Mouse (Mus musculus) right cerebral cortex, postnatal 10 days (tissue): ENCODE measurements at regions not wholly inside any gene's neighbourhood (a gene's known extent, or its start where the extent isn't known, plus 50 kb on each side); places are given as distances from the start of the nearest gene placed in this dataset.
A peak's percentile ranks its signal among the peaks of the same experiment; 100 is the strongest.

Experiments
- DNase-seq, 2 experiments: peaks; one replicate each; pipeline ENCODE4 v3.0.0; 2021; ENCODE audit warnings: low spot score in 2 of 2

GRCm38 (mm10) chr3:100773237-100773636, 52.0 kb upstream of the Vtcn1 start:
- no peak for DNase-seq

- no peak for DNase-seq
These were observed 53.9 kb upstream of the Vtcn1 start for GRCm38 (mm10) chr3:100771363-100771762.

- no peak for DNase-seq
These were observed 54.4 kb upstream of the Vtcn1 start for GRCm38 (mm10) chr3:100770841-100771240.

- DNase-seq: no peak
These were observed 56.1 kb upstream of the Vtcn1 start for GRCm38 (mm10) chr3:100769146-100769545.

- peak; percentile 24 to 34 for DNase-seq
These were observed 57.1 kb upstream of the Vtcn1 start for GRCm38 (mm10) chr3:100768170-100768624.

- no peak for DNase-seq
These were observed 59.9 kb upstream of the Vtcn1 start for GRCm38 (mm10) chr3:100765323-100765722.

- DNase-seq: no peak
These were observed 62.4 kb upstream of the Vtcn1 start for GRCm38 (mm10) chr3:100762895-100763294.

- DNase-seq: no peak
These were observed 65.9 kb upstream of the Vtcn1 start for GRCm38 (mm10) chr3:100759091-100759941.

- no peak for DNase-seq
These were observed 69.4 kb upstream of the Man1a2 start for GRCm38 (mm10) chr3:100754677-100755076.

- peak in 1 of 2 experiments; percentile 39 for DNase-seq
These were observed 65.9 kb upstream of the Man1a2 start for GRCm38 (mm10) chr3:100751211-100751610.

GRCm38 (mm10) chr3:100748727-100749126, 63.4 kb upstream of the Man1a2 start:
- no peak for DNase-seq

GRCm38 (mm10) chr3:100748309-100748691, 63.0 kb upstream of the Man1a2 start:
- DNase-seq: no peak

GRCm38 (mm10) chr3:100747421-100748308, 62.4 kb upstream of the Man1a2 start:
- DNase-seq: no peak

- no peak for DNase-seq
These were observed 52.4 kb upstream of the Man1a2 start for GRCm38 (mm10) chr3:100737660-100738059.

- no peak for DNase-seq
These were observed 51.2 kb upstream of the Man1a2 start for GRCm38 (mm10) chr3:100736539-100736938.
